Mouse (Mus musculus) stomach, postnatal 0 days (tissue): ENCODE measurements around the gene Sqstm1. TPM values are rescaled to one million over a fixed set of nuclear protein-coding genes. Genes with fewer than 3 reads are reported as not detected.

Source experiments
- ATAC-seq: fragments of 200-750 bp; cut with Nextera tagmentation; 2 replicates; pipeline ENCODE4 v1.8.0; 2017; ENCODE audit not compliant: low FRiP score, low TSS enrichment
- DNase-seq: peaks from one replicate; pipeline ENCODE4 v3.0.0-alpha.2; 2016; ENCODE audit warnings: low spot score
- H3K27ac ChIP-seq: fragments of 300-500 bp; sonication (generic); replicated peaks from 2 replicates; pipeline ENCODE4 v1.5.1; 2014; ENCODE audit warnings: mild to moderate bottlenecking, control low read depth
- H3K27me3 ChIP-seq: fragments of 300-500 bp; sonication (generic); 2 replicates; pipeline ENCODE4 v1.6.1; 2014; ENCODE audit warnings: low read length; ENCODE audit not compliant: control insufficient read depth, insufficient read depth
- H3K36me3 ChIP-seq: fragments of 300-500 bp; sonication (generic); 2 replicates; pipeline ENCODE4 v1.6.1; 2014; ENCODE audit warnings: low read length, mixed read lengths; ENCODE audit not compliant: control insufficient read depth, insufficient read depth
- H3K4me1 ChIP-seq: fragments of 300-500 bp; sonication (generic); replicated peaks from 2 replicates; pipeline ENCODE4 v1.6.1; 2014; ENCODE audit warnings: antibody characterized with exemption; ENCODE audit not compliant: control insufficient read depth, insufficient read depth
- H3K4me2 ChIP-seq: fragments of 300-500 bp; sonication (generic); replicated peaks from 2 replicates; pipeline ENCODE4 v1.6.1; 2014; ENCODE audit warnings: low read depth, mild to moderate bottlenecking, control low read depth, moderate library complexity
- H3K4me3 ChIP-seq: fragments of 300-500 bp; sonication (generic); 2 replicates; pipeline ENCODE4 v1.5.1; 2014; ENCODE audit warnings: low read depth, low read length, control low read depth
- H3K9ac ChIP-seq: fragments of 300-500 bp; sonication (generic); 2 replicates; pipeline ENCODE4 v1.6.1; 2014; ENCODE audit warnings: mild to moderate bottlenecking, low read length, control low read depth, mixed read lengths
- H3K9me3 ChIP-seq: fragments of 300-500 bp; sonication (generic); 2 replicates; pipeline ENCODE4 v1.6.1; 2016; ENCODE audit warnings: low read length; ENCODE audit not compliant: control insufficient read depth
- CTCF ChIP-seq: IDR thresholded peaks from 2 replicates; pipeline ENCODE4 v1.5.1; 2016; ENCODE audit warnings: antibody characterized with exemption, low read depth, mild to moderate bottlenecking, moderate library complexity
- EP300 ChIP-seq: optimal IDR thresholded peaks from 2 replicates; pipeline ENCODE3; 2016; ENCODE audit warnings: antibody characterized with exemption
- WGBS: fragments of 180-500 bp; shearing (Covaris S2); extraction: QIAGEN DNeasy Blood & Tissue Kit; methylation state at CpG from one replicate; pipeline ENCODE4 v1.1.7; 2014; 5-methylcytosine and 5-hydroxymethylcytosine counted together
- polyA plus RNA-seq: library from polyadenylated mRNA; unstranded; fragments of >200 nt; fragmentation: Nextera tagmentation; extraction: Ambion mirVana; gene quantifications from 2 replicates; pipeline ENCODE4 v1.2.1, GENCODE M21; 2015

Gene Sqstm1
- polyA plus RNA-seq, 1 experiment from 2014 or later: 211 TPM

DNA sequence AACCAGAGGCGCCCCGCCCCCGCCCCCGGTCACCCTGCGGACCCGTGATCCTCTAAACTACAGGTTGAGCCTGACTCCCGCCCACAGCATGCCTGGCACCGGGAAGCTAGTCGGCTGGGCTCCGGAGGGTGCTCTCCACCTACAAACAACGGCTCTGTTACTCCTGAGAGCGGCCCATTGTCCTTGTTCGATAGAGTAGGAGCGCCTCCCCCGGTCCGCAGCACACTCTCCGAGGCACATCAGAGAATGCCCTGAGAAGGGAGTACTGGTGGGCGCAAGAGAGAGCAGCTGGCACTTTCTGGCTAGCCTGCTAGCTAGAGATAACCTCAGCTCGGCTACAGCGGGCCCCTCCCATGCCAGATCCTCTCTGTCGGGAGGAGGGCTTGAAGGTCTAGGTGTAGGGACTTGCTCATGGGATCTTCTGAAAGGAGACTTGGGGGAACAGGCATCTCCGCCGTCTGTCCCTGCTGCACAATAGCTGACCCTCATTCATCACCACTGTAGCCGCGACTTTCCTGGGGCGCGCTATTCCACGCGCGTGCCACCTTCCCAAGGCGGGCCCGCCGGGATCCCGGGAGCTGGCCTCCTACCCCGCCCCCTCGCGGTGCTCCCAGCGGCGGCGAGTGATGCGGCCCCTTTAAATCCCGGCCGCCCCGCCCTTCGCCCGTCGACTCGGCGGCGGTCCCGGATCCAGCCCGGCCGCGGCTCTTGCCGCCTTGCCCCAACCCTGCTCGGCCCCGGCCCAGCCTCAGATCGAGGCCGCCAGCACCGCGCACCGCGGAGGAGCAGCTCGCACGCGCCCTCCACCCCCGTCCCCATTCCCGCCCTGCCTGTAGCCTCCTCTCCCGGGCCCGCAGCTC, 14.3 kb upstream of the Sqstm1 start:
- Histone ChIP-seq H3K4me2 (peak overlapping the region; percentile 97), H3K9me3 (no peaks in the 10 kb centered on the region), H3K4me3 (peak overlapping the region; percentile 76), H3K27me3 (no peaks in the 10 kb centered on the region), H3K27ac (peak overlapping the region; percentile 93), H3K36me3 (no peaks in the 10 kb centered on the region), H3K4me1 (peaks cover 14% of the 10 kb centered on the region; the same call in 1 of the 2 replicates), H3K9ac (peak overlapping the region; percentile 94)
- peak; percentile 55 for TF ChIP-seq CTCF
- TF ChIP-seq EP300: no peak
- DNase-seq (peak; percentile 90), ATAC-seq (peak; percentile 83)
- 0% methylated on average over 51 of the region's 70 CpGs for WGBS

GRCm38 (mm10) chr11:50223783-50224662, 13.4 kb upstream of the Sqstm1 start:
- TF ChIP-seq EP300 (no peak), CTCF (no peak)
- Histone ChIP-seq H3K36me3 (no peaks in the 10 kb centered on the region), H3K4me3 (peak overlapping the region; percentile 76), H3K9ac (peak overlapping the region; percentile 94), H3K27me3 (no peaks in the 10 kb centered on the region), H3K9me3 (no peaks in the 10 kb centered on the region), H3K27ac (peak overlapping the region; percentile 93), H3K4me1 (peaks cover 10% of the 10 kb centered on the region; the same call in 1 of the 2 replicates), H3K4me2 (peak overlapping the region; percentile 97)
- 10% methylated on average over 17 of the region's 17 CpGs for WGBS
- no peak for ATAC-seq
- no peak for DNase-seq

GRCm38 (mm10) chr11:50222559-50223276, 12.1 kb upstream of the Sqstm1 start:
- Histone ChIP-seq H3K36me3 (no peaks in the 10 kb centered on the region), H3K9me3 (no peaks in the 10 kb centered on the region), H3K27me3 (no peaks in the 10 kb centered on the region), H3K4me2 (no peak overlapping the region), H3K27ac (no peak overlapping the region), H3K4me3 (no peak overlapping the region), H3K9ac (no peak overlapping the region), H3K4me1 (peaks cover 7% of the 10 kb centered on the region; the same call in 1 of the 2 replicates)
- 62% methylated on average over 7 of the region's 7 CpGs for WGBS
- no peak for DNase-seq
- TF ChIP-seq CTCF (no peak), EP300 (no peak)
- no peak for ATAC-seq

- Histone ChIP-seq H3K9me3 (no peaks in the 10 kb centered on the region), H3K27ac (no peak overlapping the region), H3K36me3 (no peaks in the 10 kb centered on the region), H3K27me3 (no peaks in the 10 kb centered on the region), H3K4me3 (no peak overlapping the region), H3K9ac (no peak overlapping the region), H3K4me2 (no peak overlapping the region), H3K4me1 (peaks cover 2% of the 10 kb centered on the region; the same call in 1 of the 2 replicates)
- ATAC-seq (no peak), DNase-seq (no peak)
- 18% methylated on average over 2 of the region's 2 CpGs for whole genome bisulfite sequencing
- TF ChIP-seq CTCF (peak; percentile 36), EP300 (no peak)
Measured at GRCm38 (mm10) chr11:50219833-50220232, 9.2 kb upstream of the Sqstm1 start.

- ATAC-seq (no peak), DNase-seq (no peak)
- Histone ChIP-seq H3K27ac (no peak overlapping the region), H3K36me3 (no peaks in the 10 kb centered on the region), H3K4me3 (no peak overlapping the region), H3K9ac (no peak overlapping the region), H3K9me3 (no peaks in the 10 kb centered on the region), H3K27me3 (no peaks in the 10 kb centered on the region), H3K4me1 (peaks cover 7% of the 10 kb centered on the region; the same call in 1 of the 2 replicates), H3K4me2 (no peak overlapping the region)
- no peak for TF ChIP-seq CTCF
- WGBS: 54% methylated on average over 4 of the region's 4 CpGs
Measured at GRCm38 (mm10) chr11:50217811-50218210, 7.2 kb upstream of the Sqstm1 start.
